Mouse (Mus musculus) neural tube, embryonic 13.5 days (tissue): Measurements from ENCODE around the gene Mms22l. TPM values are rescaled to one million over a fixed set of nuclear protein-coding genes. Genes with fewer than 3 reads are reported as not detected.

Experiments
- ATAC-seq: fragments of 200-750 bp; cut with Nextera tagmentation; 2 replicates; pipeline ENCODE4 v1.8.0; 2017; ENCODE audit warnings: low read depth, mild to moderate bottlenecking, moderate TSS enrichment, moderate library complexity
- H3K27ac ChIP-seq: fragments of 300-500 bp; sonication (generic); replicated peaks from 2 replicates; pipeline ENCODE4 v1.5.1; 2015; ENCODE audit warnings: moderate library complexity, mild to moderate bottlenecking, inconsistent platforms
- H3K27me3 ChIP-seq: fragments of 300-500 bp; sonication (generic); 2 replicates; pipeline ENCODE4 v1.6.1; 2015; ENCODE audit warnings: mild to moderate bottlenecking, inconsistent platforms
- H3K36me3 ChIP-seq: fragments of 300-500 bp; sonication (generic); 2 replicates; pipeline ENCODE4 v1.6.1; 2015; ENCODE audit warnings: mild to moderate bottlenecking, inconsistent platforms
- H3K4me1 ChIP-seq: fragments of 300-500 bp; sonication (generic); replicated peaks from 2 replicates; pipeline ENCODE4 v1.6.1; 2015; ENCODE audit warnings: inconsistent platforms
- H3K4me2 ChIP-seq: fragments of 300-500 bp; sonication (generic); 2 replicates; pipeline ENCODE4 v1.6.1; 2015; ENCODE audit warnings: inconsistent platforms, mild to moderate bottlenecking, moderate library complexity
- H3K4me3 ChIP-seq: fragments of 300-500 bp; sonication (generic); 2 replicates; pipeline ENCODE4 v1.5.1; 2015; ENCODE audit warnings: mild to moderate bottlenecking, inconsistent platforms
- H3K9ac ChIP-seq: fragments of 300-500 bp; sonication (generic); 2 replicates; pipeline ENCODE4 v1.6.1; 2015; ENCODE audit warnings: moderate library complexity, mild to moderate bottlenecking, inconsistent platforms
- H3K9me3 ChIP-seq: fragments of 300-500 bp; sonication (generic); 2 replicates; pipeline ENCODE4 v1.6.1; 2016; ENCODE audit warnings: inconsistent platforms
- WGBS: fragments of 180-500 bp; shearing (Covaris S2); methylation state at CpG from one replicate; pipeline ENCODE4 v1.1.7; 2015; 5-methylcytosine and 5-hydroxymethylcytosine counted together
- polyA plus RNA-seq: library from polyadenylated mRNA; unstranded; fragments of >200 nt; fragmentation: Nextera tagmentation; extraction: Ambion mirVana; gene quantifications from 2 replicates; pipeline ENCODE4 v1.2.1, GENCODE M21; 2015

The Mms22l gene
- polyA plus RNA-seq, 1 experiment from 2014 or later, result 5.2 TPM

- 93% methylated on average over 5 of the region's 5 CpGs for WGBS
- no peak overlapping the region for H3K27ac ChIP-seq
- no peaks in the 10 kb centered on the region for H3K27me3 ChIP-seq
- no peaks in the 10 kb centered on the region for H3K9me3 ChIP-seq
- no peak overlapping the region for H3K4me3 ChIP-seq
- no peak overlapping the region for H3K9ac ChIP-seq
- no peak overlapping the region for H3K4me2 ChIP-seq
- H3K4me1 ChIP-seq, result no peaks in the 10 kb centered on the region
- H3K36me3 ChIP-seq, result no peaks in the 10 kb centered on the region
- ATAC-seq, result no peak
These were observed 81.3 kb downstream of the Mms22l start for GRCm38 (mm10) chr4:24577594-24577993.

DNA sequence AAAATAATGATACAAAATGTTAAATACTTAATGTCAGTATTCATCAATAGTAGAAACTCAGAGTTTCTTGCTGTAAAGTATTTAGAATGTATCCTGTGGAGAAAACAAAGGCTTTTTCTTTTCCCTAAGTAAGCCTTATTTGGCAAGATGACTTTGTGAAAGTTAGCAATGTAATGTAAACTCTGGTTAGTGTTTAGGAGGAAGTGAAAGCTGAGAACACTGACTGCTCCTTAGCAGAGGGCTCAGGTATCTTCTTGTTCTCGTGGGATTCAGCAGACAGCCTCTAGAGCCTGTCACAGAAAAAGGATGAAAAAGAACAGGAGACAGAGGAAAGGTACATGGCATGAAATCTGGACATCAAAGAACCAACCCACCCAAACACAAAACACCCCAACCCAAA lies 86.0 kb downstream of the Mms22l start:
- no peaks in the 10 kb centered on the region for H3K9me3 ChIP-seq
- H3K9ac ChIP-seq, result no peak overlapping the region
- no peak overlapping the region for H3K4me3 ChIP-seq
- no peak overlapping the region for H3K27ac ChIP-seq
- no peaks in the 10 kb centered on the region for H3K4me1 ChIP-seq
- ATAC-seq, result no peak
- no peak overlapping the region for H3K4me2 ChIP-seq
- WGBS, result 83% methylated on average over 1 of the region's 1 CpGs
- no peaks in the 10 kb centered on the region for H3K27me3 ChIP-seq
- no peaks in the 10 kb centered on the region for H3K36me3 ChIP-seq

DNA sequence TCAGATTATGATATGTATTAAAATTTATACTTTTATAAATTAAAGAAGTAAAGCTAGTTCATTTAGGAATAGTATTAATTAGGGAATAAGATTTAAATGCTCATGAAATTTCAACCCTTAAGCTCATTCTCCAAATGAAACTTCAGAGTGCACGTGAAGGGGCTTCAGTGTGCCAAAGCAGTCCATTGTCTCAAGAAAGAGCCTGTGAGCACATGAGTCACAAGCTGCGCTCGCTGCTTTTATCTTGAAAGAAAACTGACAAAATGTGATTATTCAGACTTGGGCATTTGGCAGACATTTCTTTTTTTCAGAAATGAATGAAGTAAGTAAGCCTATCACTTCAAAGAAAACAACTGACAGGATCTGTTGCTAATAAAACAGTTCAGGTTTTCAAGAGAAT lies 87.7 kb downstream of the Mms22l start:
- H3K9ac ChIP-seq, result no peak overlapping the region
- ATAC-seq, result no peak
- H3K4me1 ChIP-seq, result no peaks in the 10 kb centered on the region
- H3K36me3 ChIP-seq, result no peaks in the 10 kb centered on the region
- H3K27ac ChIP-seq, result no peak overlapping the region
- 75% methylated on average over 3 of the region's 3 CpGs for WGBS
- H3K27me3 ChIP-seq, result no peaks in the 10 kb centered on the region
- no peaks in the 10 kb centered on the region for H3K9me3 ChIP-seq
- H3K4me3 ChIP-seq, result no peak overlapping the region
- no peak overlapping the region for H3K4me2 ChIP-seq

- Histone ChIP-seq H3K27me3 (no peaks in the 10 kb centered on the region), H3K9ac (no peak overlapping the region), H3K36me3 (0 out of 2 replicates have a peak, but pooled peaks cover 5% of the 10 kb centered on the region), H3K9me3 (no peaks in the 10 kb centered on the region), H3K4me3 (no peak overlapping the region), H3K4me2 (no peak overlapping the region), H3K4me1 (no peaks in the 10 kb centered on the region), H3K27ac (no peak overlapping the region)
- no peak for ATAC-seq
These were observed 98.6 kb downstream of the Mms22l start for GRCm38 (mm10) chr4:24594824-24595223.

DNA sequence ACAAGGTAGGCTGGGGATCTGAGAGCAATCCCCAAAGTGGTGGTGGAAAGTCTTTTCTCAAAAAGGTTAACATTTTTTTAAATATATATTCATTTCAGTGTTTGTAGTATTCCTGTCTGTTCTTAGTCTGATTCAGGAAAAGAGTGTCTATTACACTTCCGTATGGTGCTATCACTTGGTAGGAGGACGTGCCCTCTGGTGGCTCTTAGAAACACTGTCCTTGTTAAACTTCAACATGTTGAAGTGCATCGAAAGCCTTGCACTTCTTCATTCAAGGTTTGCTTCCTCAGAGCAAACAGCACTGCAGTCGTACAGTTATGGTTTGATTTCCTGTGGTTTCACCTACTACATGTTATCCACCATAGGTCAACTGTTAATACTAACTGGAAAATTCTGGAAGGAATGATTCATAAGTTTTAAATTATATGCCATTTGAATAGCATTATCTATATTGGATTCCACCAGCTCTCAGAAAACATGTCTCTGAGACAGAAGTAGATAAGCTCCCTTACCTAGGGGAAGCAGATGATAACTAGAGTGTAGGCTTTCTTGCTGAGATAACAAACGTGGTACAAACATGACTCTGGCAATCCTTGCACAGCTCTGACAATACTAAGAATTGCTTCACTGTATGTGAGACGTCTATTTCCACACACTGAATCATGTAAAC lies 100.8 kb downstream of the Mms22l start:
- 93% methylated on average over 6 of the region's 6 CpGs for WGBS
- 0 out of 2 replicates have a peak, but pooled peaks cover 9% of the 10 kb centered on the region for H3K36me3 ChIP-seq
- no peaks in the 10 kb centered on the region for H3K27me3 ChIP-seq
- no peaks in the 10 kb centered on the region for H3K4me1 ChIP-seq
- ATAC-seq, result no peak
- no peaks in the 10 kb centered on the region for H3K9me3 ChIP-seq
- no peak overlapping the region for H3K4me2 ChIP-seq
- H3K27ac ChIP-seq, result no peak overlapping the region
- H3K9ac ChIP-seq, result no peak overlapping the region
- no peak overlapping the region for H3K4me3 ChIP-seq

DNA sequence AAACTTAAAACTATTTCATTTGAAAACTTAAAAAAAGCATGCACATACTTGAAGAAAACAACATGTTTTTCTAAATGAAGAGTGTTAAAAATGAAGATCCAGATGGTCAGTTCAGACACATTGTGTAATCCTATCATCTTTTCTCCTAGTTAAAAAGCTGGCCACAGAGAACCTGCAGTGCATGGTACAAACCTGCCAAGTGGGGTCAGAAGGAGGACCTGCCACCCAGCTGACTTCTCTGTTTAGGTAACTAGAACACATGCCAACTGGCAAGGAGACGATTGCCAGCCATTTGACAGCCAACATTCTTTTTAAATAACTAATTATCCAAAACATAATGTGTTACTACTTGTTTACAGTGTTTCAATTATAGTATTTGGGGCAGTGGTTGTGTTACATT lies 102.4 kb downstream of the Mms22l start:
- H3K9ac ChIP-seq, result no peak overlapping the region
- no peaks in the 10 kb centered on the region for H3K27me3 ChIP-seq
- H3K27ac ChIP-seq, result no peak overlapping the region
- no peaks in the 10 kb centered on the region for H3K4me1 ChIP-seq
- WGBS, result 92% methylated on average over 1 of the region's 1 CpGs
- no peak for ATAC-seq
- H3K4me3 ChIP-seq, result no peak overlapping the region
- H3K36me3 ChIP-seq, result 0 out of 2 replicates have a peak, but pooled peaks cover 9% of the 10 kb centered on the region
- H3K4me2 ChIP-seq, result no peak overlapping the region
- no peaks in the 10 kb centered on the region for H3K9me3 ChIP-seq

DNA sequence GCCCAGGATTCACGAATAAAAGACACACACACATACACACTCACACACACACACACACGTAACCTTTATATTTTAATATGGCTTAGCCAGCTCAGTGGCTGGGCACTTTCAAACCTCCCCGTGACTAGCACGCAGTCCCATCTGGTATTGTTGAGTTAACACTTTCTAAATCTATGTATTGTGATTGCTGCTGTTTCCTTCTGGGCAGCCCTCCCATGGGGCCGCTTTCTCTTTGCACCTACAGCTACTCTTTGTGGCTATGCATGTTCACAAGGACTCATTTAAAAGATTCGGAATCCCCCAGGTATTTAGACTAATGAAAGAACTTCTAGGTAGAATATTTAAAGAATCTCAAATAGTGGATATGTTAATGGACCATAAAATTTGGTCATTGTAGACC lies 105.5 kb downstream of the Mms22l start:
- ATAC-seq, result no peak
- no peak overlapping the region for H3K27ac ChIP-seq
- H3K27me3 ChIP-seq, result no peaks in the 10 kb centered on the region
- no peaks in the 10 kb centered on the region for H3K9me3 ChIP-seq
- no peaks in the 10 kb centered on the region for H3K4me1 ChIP-seq
- no peak overlapping the region for H3K4me2 ChIP-seq
- 0 out of 2 replicates have a peak, but pooled peaks cover 9% of the 10 kb centered on the region for H3K36me3 ChIP-seq
- no peak overlapping the region for H3K9ac ChIP-seq
- H3K4me3 ChIP-seq, result no peak overlapping the region
- 86% methylated on average over 6 of the region's 6 CpGs for WGBS

DNA sequence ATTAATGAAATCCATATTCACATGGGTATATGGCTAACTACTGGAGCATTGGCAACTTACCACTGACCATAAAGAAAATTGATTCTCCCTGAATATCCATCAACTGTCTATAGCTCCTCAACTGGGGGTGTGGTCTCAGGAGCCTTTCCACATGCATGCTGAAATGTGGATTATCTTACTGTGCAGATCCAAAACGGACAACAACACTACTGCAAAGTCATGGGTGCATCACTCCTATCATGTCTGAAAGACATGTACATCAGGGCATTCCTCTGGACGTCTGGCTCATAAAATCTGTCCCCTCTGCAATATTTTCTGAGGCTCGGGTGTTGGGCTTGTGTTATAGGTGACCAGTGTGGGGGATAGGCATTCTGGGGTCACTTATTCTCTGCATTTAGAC lies 112.8 kb downstream of the Mms22l start:
- Histone ChIP-seq H3K9ac (no peak overlapping the region), H3K4me2 (no peak overlapping the region), H3K36me3 (no peaks in the 10 kb centered on the region), H3K27ac (no peak overlapping the region), H3K9me3 (no peaks in the 10 kb centered on the region), H3K4me3 (no peak overlapping the region), H3K4me1 (no peaks in the 10 kb centered on the region), H3K27me3 (no peaks in the 10 kb centered on the region)
- no peak for ATAC-seq
- WGBS, result 90% methylated on average over 3 of the region's 3 CpGs

- Histone ChIP-seq H3K9ac (no peak overlapping the region), H3K9me3 (no peaks in the 10 kb centered on the region), H3K4me2 (no peak overlapping the region), H3K27ac (no peak overlapping the region), H3K4me1 (no peaks in the 10 kb centered on the region), H3K4me3 (no peak overlapping the region), H3K36me3 (no peaks in the 10 kb centered on the region), H3K27me3 (no peaks in the 10 kb centered on the region)
- ATAC-seq, result no peak
- 94% methylated on average over 2 of the region's 2 CpGs for WGBS
These were observed 113.3 kb downstream of the Mms22l start for GRCm38 (mm10) chr4:24609564-24609963.

- 85% methylated on average over 6 of the region's 6 CpGs for WGBS
- H3K9ac ChIP-seq, result no peak overlapping the region
- no peak overlapping the region for H3K4me3 ChIP-seq
- H3K4me1 ChIP-seq, result no peaks in the 10 kb centered on the region
- H3K36me3 ChIP-seq, result no peaks in the 10 kb centered on the region
- H3K27ac ChIP-seq, result no peak overlapping the region
- no peaks in the 10 kb centered on the region for H3K9me3 ChIP-seq
- H3K4me2 ChIP-seq, result no peak overlapping the region
- ATAC-seq, result no peak
- H3K27me3 ChIP-seq, result no peaks in the 10 kb centered on the region
These were observed 123.8 kb downstream of the Mms22l start for GRCm38 (mm10) chr4:24620005-24620404.

- 91% methylated on average over 5 of the region's 5 CpGs for WGBS
- H3K4me3 ChIP-seq, result no peak overlapping the region
These were observed 124.2 kb downstream of the Mms22l start for GRCm38 (mm10) chr4:24620440-24620839.

GRCm38 (mm10) chr4:24621422-24622187 lies 125.4 kb downstream of the Mms22l start:
- ATAC-seq, result no peak
- 86% methylated on average over 9 of the region's 9 CpGs for WGBS
- no peaks in the 10 kb centered on the region for H3K27me3 ChIP-seq
- H3K4me1 ChIP-seq, result no peaks in the 10 kb centered on the region
- no peak overlapping the region for H3K4me2 ChIP-seq
- H3K9ac ChIP-seq, result no peak overlapping the region
- no peak overlapping the region for H3K27ac ChIP-seq
- no peaks in the 10 kb centered on the region for H3K36me3 ChIP-seq
- no peak overlapping the region for H3K4me3 ChIP-seq
- no peaks in the 10 kb centered on the region for H3K9me3 ChIP-seq

More at GRCm38 (mm10) chr4:24620440-24620839, 124.2 kb downstream of the Mms22l start:
- Histone ChIP-seq H3K4me2 (no peak overlapping the region), H3K9ac (no peak overlapping the region), H3K9me3 (no peaks in the 10 kb centered on the region), H3K27ac (no peak overlapping the region), H3K4me1 (no peaks in the 10 kb centered on the region), H3K36me3 (no peaks in the 10 kb centered on the region), H3K27me3 (no peaks in the 10 kb centered on the region)
- ATAC-seq, result no peak
